Mouse (Mus musculus) right cerebral cortex, adult 18-20 months (tissue): ENCODE measurements at regions not wholly inside any gene's neighbourhood (a gene's known extent, or its start where the extent isn't known, plus 50 kb on each side); places are given as distances from the start of the nearest gene placed in this dataset.

Experiments
- DNase-seq: peaks from one replicate; pipeline ENCODE4 v3.0.0; 2022; ENCODE audit warnings: mixed read lengths

DNA sequence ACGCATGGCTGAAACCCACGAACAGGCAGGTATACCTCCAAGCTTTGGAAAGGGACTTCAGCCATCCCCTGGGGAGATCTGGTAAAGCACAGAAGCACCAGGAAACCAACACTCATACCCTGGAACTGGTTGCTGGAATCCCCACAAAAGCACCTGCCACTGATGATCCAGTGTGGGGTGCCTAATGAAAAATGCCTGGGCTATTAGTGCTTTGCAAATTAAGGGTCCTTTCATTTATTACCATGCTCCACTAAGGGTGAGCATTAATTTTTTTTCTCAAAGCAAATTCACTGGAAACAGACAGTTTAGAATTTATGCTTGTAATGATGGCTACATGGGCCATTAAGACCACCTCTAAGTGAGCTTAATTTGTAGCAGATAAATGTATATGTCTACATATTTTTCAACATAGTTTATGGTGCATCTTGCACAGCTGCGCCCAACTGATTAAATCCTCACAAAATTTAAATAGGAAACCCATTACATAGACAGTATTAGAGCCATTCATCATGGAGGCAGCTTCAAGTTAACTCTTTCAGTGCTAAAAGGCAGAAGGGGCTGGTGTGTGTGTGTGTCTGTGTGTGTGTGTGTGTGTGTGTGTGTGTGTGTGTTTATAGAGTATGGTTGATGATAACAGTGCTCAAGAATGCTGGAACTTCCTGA lies 201.8 kb downstream of the Cbln1 start:
- no peak for DNase-seq

DNA sequence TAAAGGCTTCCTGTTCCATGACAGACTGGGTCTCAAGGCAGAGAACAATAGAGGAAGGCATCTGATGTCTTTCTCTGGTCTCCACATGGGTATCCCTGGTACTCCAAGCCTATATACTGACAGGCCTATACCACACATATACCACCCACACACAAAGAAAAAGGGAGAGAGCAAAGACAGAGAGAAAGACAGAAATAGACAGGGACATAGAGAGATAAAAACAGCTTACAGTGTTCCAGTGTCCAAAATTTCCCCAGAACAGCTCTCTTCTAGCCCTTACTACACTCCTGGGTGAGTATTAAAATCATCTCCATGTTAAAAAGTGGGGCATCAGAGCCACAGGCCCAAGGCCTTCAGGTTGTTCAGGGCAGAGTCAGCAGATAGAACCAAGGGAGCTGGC lies 204.2 kb downstream of the Cbln1 start:
- DNase-seq: no peak

DNA sequence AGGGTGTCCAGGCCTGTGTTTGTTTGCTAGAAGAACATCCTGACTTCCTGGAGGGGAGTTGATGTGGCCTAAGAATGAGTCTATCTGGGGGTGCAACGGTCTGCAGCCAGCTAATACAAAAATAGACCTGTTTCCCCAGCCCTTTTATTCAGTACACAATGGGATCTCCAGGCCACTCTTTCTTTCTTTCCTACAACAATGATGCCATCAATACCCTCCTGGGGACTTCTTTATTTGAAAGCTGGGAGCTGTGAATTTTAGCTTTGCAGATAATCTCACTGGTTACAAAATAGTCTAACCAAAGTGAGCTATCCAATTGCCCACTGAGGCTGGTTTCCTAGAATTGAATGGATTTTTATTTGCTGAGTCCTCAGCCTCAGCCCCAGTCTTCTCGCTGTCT lies 207.4 kb downstream of the Cbln1 start:
- no peak for DNase-seq

DNA sequence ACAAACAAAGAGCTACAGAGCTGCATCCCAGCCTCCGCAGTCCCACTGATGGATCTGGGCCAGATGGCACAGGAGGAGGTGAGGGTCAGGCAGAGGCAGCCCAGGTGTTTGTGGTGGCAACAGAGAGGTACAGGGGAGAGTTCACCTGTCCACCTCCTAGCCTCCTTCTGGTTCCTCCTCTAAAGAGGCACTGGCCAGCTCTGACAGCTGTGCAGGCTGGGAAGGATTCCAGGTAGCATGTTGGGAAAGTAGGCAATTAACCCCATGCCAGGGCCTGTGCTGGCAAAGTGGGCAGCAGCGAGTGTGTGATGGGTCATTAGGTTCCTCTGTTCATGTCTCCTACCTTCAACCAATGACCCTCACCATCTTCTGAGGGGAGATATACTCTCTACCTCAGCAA lies 212.1 kb downstream of the Cbln1 start:
- DNase-seq: no peak

DNA sequence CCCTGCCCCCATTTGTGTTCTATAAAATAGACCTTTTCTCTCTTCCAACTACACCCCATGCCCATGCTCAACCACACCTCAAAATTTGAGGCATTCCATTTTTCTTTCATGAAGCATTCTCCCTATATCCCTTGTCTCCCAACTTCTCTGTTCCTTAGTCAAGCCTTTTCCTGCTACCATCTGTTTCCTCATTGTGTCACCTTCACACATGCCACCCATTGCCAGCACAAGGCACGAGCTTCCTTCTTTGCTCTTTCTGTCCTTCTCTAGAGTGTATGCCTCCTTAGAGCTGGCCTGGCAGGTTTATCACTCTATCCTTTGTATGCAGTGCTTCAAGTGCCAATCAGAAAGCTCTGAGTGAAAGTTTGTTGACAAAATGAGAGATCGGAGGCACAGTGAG lies 229.7 kb downstream of the Cbln1 start:
- peak; percentile 35 for DNase-seq

DNA sequence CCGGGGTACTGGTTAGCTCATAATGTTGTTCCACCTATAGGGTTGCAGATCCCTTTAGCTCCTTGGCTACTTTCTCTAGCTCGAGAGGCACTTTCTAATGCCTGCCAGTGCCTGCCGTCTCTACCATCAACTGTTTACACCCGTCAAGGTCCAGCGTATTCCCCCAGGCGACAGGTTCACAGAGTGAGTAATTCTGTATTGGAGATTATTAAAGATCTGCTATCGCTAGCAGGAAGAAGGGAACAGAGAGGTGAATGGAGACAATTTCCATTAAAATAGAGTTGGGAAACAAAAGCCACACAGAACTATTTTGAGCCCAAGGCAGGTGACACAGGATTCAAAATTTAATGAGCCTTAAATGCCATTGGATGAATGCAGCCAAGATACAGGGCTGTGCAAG lies 235.2 kb downstream of the Cbln1 start:
- DNase-seq: no peak

DNA sequence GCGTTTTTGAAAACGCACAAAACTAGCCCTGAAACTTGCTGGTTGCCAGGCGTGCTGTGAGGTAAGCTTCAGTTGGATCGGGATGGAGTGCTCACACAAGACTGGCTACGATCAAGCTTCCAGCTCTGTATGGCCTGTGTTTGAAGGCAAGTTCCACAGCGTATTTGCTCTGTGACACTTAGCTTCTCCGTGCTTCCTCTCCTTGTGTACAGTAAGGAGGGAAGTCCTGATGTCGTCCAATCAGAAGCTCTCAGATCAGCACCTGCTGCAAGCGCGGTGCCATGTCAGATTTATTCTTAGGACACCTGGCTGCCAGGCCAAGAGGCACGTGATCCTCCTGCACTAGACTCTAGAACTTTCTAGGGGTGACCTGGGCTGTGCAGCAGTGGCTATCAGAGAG lies 236.0 kb downstream of the Cbln1 start:
- no peak for DNase-seq

DNA sequence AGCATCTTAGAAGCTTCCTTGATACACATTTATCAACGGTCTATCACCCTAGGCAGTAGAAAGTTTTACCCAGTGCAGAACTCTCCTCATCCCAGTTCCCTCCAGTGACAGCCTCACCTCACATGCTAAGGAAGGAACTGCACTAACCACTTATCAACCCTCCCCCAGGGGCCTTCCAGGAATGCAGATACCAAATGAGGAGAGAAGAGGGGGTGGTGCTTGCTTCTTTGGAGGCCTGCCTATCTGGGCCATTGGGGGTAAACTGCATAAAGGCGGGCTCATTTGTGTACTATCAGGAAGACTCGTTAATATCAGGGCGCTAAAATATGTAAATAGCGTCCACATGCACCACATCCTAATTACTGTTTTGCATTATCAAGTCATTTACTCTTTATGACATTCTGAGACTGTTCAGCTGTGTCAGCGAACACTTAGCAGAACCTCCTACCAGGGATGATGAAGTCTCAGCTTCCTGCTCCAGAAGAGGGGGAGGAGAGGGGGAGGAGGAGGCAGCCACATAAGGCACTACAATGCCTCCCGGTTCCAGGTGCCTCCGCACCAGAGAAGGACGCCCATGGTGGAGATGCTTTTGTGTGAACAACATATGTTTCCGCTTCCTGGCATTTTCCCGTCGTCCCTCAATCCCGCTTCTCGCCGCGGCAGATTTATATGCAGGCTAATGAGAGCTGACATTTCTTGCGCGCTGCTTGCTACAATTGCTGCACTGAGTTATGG lies 236.9 kb downstream of the Cbln1 start:
- DNase-seq: peak; percentile 72

DNA sequence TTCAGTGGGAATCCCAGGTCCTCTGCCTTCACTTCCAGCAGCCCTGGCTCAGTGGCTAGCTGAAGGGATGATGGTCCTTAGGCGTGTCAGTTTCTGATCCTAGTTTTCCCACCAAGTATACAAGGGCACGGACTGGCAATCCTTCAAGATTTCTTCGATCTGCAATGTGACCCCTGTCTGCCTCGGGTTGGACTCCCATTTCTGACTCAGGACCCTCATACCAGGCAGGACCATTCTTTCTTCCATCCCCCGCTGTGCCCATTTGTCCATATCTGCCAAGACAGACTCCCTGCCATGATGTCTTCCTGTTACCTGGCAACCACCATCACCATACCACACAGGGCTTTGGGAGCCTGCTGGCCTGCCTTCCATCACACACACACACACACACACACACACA lies 238.1 kb downstream of the Cbln1 start:
- DNase-seq: no peak

DNA sequence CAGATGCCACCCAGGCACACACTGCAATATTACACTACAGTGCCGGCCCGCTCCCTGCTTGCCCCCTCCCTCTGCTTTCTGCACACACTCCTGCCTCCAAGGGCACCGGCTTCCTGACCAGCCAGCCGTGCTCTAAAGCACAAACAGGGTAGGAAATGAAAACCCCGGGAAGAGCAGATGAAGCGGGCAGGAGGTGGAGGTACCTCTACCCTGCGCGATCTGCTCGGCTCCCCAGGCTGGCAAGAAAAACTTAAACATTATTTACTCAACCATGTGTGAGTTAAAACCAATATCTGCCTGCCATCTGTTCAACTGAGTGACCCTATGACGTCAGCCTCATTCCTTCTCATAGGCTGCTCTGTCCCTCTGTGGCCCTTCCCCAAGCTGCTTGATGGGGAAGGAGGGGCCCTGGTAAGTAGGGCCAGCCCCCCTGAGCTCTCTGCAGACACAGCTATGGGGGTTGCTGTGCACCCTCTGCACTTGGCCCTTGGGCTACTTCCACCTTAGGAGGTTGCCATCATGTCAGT lies 238.5 kb downstream of the Cbln1 start:
- no peak for DNase-seq

DNA sequence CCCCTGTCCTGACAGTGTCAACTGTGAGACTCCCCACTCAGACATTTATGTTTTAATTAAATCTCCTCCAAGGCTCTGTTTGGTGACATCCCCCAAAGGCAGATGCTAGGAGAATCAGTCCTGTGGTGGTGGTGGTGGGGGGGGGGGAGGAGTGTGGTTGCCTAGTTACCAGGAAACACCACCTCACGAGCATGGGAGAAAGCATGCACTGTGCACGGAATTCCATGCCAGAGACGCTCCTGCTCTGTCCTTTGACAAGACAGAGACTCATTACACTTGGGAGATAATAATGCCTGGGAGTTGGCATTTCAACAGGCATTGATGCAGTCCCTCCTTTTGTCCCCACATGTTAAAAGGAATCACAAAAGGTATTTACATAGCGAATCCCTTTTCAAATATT lies 240.6 kb downstream of the Cbln1 start:
- DNase-seq: no peak

DNA sequence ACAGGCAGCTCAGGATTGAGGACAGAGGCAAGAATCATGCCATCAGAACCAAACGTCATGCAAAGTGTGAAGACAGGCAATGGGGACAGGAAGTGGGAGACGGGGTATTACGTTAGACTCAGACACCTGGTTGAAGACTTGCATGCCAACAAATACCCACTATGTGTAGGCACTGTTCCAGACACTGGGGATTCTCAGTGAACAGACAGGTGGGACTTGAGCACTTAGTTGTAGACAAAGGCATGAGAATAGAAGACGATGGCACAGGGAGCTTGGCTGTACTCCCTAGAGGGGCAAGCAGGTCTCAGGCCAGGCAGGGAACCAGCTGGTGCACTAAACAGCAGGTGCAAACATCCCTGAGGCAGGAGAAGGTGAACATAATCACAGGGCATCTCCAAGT lies 242.3 kb downstream of the Cbln1 start:
- no peak for DNase-seq

DNA sequence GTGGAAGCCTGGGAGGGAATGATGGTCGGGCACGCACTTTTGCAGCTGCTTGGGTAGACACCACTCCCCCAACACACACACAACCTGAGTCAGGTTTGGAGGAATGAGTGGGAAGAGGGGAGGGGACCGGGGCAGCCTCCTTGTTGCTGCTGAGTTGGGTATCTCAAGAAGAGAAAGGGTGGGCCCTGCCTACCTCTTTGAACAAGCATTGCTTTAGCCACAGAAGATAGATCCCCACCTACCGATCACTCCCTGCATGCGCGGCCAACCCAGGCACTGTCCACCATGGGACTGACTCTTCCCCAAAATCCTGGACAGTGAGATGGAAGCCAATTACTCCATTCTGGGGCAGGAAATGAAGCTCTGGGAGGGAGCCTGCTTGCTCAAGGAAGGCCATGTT lies 243.2 kb downstream of the Cbln1 start:
- no peak for DNase-seq

DNA sequence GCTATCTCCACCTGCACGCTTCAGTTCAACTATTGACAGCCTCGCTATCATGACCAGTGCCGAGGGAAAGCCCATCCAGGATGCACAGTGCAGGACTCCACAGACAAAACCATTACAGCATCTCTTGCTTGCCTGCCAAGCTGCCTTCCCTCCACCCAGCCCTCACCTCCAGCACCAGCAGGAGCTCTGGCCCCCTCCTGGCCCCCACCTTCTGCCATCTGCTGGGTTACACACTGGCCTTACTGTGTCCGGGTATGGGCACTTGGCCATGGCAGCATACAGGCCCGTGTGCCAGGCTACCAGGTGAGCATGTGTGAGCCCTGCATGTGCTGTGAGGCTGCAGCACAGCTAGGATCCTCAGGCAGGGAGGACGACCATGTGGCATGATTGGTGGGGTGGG lies 243.6 kb downstream of the Cbln1 start:
- DNase-seq: no peak

DNA sequence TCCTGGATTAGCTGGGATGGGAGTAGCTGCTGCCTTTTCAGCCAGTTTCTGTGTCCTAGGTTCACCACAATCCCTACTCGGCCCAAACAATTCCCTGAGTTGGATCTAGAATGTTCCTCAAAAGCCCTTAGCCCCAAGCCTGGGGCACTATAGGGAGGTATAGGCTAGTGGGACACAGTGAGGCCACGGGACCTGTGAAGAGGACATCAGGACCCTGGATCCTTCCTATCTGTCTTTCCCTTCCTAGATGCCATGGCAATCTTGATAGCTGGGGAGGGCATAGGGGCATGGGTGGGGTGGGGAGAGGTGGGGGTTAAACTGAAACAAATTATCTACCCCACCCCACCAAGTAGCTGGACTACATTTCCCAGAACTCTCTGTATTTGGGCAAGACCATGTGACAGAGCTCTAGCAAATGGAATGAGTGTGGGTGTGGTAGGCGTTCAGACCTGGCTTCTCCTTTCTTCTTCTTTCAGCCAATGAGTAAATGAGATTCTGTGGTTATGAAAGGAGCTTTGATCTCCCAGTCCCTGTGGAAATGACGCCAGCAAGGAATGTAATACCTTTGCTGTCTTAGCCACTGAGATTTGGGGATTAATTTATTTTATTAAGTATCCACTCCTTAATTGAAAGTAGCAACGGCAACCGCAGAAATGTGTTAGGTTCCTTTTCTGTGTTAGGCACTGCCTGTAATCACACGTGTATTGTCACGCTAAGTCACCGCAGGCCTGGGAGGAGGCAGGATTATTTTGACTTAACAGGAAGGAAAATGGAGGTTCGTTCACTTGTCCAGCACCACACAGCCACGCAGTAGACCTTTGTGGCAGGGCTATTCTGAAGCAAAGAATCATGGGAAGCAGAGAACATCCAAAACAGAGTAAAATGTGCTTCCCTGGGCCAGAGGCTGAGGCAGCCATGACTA lies 246.6 kb downstream of the Cbln1 start:
- no peak for DNase-seq

DNA sequence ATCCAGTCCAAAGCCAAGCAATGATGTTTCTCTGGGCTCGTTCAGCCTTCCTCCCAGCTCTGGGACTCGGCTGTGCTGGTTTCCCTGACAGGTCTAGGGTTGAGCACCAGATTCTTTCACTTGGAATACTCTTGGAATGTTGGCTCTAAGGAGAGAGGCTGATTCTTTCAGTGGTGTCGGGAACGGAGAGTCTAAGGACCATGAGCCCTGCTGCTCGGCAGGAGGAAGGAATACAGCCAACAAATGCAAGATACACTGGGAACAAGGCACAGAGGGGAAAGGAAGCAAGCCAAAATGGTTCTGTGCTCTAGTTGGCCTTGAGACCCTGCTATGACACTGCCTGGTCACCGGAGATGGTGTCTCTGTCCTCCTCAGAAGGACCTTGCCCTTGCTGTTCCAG lies 251.8 kb downstream of the Cbln1 start:
- no peak for DNase-seq

DNA sequence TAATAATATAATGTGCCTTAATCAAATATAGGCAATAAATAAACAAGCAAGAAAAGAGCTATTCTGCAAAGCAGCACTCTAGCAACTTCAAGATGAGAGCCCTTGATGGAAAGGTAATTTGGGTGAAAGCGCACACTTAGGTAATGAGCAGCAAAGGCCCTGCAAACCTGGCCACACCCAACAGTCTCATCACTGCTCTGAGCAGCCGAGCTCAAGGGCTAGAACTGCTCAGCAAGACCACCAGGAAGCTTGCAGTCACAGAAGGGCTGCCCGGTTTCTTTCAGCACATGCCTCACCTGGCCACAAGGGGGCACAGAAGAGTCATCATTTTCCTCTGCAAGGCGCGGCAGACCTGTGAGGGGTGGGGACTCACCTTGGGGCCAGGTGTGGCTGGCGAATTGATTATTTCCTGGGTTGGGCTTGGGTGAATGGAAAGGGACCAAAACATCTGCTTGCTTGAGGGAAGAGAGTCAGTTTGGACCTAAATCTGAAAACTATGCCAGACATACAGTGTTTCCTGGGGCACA lies 253.4 kb downstream of the Cbln1 start:
- DNase-seq: no peak

DNA sequence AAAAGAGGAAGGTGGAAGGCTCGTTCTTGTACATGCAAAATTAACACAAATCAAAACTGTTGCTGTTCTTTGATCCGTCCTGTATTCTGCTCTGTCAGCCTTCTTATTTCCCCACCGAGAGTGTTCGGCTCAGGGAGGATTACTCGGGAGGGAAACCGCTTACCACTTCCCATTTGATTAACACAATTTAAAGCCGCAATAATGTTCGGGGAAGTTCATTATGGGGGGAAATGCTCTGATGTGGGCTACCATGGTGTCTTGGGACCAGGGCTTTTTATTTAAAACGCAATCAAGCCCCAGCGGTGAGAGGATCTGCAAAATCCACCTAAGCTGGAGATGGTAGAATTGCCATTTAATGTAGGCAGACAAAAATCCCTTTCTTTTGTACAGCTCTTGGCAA lies 257.4 kb downstream of the Cbln1 start:
- DNase-seq: no peak

DNA sequence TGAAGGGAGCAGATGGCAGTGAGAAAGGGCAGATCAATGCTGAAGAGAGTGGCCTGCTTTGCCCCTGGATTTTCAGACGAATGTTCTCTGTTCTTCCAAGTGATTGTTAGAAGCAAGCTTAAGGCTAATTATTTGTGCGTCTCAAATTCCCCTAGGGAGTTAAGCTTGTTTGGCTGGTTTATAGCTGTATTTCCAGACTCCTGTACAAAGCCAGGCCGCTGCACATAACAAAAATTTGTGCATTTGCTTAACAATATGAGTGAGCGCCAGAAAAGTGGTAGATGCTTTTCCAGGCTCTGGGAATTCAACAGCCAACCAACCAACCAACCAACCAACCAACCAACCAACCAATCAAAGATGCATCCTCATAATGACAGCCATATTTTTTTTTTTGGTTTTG lies 261.9 kb downstream of the Cbln1 start:
- no peak for DNase-seq

DNA sequence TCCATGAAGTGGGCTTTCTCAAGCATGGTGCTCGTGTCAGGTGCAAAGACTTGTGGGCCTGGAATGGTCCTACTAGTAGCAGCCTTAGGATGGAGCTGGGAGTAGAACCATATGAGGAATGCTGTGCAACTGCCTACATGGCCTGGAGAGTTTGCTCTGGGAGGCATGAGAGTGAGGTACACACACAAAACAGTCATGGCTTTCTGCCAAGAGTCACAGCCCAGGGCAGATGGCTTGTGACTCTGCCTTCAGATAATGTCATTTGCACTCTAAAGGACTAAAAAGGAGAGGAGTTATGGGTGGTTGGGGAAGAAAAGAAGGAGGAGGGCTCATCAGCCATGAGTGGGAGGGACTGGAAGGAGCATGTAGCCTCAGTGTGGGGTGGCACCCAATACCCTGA lies 263.1 kb downstream of the Cbln1 start:
- DNase-seq: no peak

DNA sequence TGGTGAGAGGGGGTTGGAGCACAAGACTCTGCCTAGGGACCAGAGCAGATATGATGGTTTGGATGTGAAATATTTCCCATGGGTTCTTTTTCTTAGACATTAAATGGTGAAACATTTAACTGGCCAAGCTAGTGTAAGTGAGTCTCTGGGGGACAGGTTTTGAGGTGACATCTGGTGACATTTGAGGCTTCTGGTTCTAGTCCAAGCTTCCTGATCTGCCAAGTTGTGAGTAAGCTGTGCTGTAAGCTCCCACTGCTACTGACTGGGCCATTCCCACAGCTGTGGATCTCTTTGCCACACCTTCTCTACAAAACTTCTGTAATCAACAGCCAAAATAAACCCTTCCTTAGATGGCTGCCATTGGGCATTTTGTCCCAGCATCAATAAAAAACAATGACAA lies 264.4 kb downstream of the Cbln1 start:
- no peak for DNase-seq

DNA sequence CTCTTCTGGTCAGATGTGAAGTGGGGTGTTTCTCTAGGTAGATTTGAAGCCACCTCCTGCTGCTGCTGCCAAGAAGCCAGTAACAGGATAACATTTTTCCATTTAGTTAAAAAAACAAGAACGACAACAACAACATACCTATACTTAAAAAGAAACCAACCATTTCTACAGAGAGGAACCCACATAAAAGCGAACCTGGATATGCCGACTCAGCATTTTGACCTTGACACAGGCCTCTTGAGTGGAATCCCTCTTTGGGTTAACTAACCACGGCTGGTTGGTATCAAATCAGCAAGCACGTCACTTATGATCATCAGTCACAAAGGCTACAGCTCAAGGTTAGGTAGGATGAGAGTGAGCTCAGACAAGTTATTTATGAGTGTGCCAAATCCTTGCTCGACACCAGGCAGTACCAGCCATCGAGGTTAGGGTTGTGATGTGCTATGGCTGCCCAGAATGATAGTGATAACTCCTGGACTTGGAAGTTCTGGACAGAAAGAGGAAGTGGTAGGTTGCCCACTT lies 269.7 kb downstream of the Cbln1 start:
- DNase-seq: no peak
